Mouse (Mus musculus): Measurements from ENCODE around the gene Ash1l. TPM values are rescaled to one million over a fixed set of nuclear protein-coding genes. Genes with fewer than 3 reads are reported as not detected.
"Not testable (repeated sequence)": the region's sequence is repeated elsewhere in the genome, so short reads cannot be mapped to it uniquely, and the experiment has no call there.

Ash1l gene
- total RNA-seq, 1 experiment from 2014 or later, result 47.5 TPM

DNA sequence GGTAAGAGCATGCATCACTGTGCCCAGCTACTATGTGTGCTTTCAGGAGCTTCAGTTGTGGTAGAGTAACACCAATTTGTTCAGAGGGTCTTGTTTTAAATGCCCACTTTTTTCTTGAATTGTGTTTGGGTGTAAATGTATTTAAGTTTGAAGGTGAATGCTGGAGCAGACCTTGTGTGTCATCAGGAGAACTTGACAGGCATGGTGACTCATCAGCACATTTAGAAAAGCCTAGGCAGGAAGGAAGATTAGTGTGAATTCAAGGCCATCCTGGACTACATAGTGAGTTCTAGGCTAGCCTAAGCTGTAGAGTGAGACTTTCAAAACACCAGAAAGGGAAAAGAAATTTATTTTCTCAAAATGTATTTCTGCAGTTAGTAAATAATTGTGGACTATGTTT lies 3.3 kb downstream of the Ash1l start:
- no peak for DNase-seq

DNA sequence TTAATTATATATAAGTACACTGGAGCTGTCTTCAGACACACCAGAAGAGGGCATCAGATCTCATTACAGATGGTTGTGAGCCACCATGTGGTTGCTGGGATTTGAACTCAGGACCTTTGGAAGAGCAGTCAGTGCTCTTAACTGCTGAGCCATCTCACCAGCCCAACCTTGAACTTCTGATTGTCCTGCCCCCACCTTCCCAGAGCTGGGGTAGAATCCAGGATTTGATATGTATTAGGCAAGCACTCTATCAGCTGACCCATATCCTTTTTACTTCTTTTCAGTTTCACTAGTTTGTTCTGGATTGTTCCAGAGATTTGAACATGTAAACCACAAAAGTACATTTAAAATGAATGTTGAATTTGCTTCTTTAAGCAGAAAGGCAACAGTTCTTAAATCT lies 12.8 kb downstream of the Ash1l start:
- DNase-seq, result not testable (repeated sequence)

DNA sequence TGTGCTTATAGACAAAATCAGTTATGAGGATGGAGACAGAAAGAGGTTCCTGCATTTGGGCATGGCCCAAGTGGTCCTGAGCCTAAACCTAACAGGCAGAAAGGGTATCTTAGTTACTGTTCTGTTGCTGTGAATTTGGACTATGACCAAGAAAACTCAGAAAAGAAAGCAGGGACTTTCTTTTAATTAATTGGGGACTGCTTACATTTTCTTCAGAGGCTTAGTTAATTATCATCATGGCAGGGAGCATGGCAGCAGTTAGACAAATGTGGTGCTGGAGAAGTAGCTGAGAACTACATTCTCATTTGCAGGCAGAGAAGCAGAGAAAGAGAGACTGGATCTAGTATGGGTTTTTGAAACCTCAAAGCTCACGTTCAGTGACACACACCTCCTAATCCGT lies 24.6 kb downstream of the Ash1l start:
- DNase-seq, result no peak

DNA sequence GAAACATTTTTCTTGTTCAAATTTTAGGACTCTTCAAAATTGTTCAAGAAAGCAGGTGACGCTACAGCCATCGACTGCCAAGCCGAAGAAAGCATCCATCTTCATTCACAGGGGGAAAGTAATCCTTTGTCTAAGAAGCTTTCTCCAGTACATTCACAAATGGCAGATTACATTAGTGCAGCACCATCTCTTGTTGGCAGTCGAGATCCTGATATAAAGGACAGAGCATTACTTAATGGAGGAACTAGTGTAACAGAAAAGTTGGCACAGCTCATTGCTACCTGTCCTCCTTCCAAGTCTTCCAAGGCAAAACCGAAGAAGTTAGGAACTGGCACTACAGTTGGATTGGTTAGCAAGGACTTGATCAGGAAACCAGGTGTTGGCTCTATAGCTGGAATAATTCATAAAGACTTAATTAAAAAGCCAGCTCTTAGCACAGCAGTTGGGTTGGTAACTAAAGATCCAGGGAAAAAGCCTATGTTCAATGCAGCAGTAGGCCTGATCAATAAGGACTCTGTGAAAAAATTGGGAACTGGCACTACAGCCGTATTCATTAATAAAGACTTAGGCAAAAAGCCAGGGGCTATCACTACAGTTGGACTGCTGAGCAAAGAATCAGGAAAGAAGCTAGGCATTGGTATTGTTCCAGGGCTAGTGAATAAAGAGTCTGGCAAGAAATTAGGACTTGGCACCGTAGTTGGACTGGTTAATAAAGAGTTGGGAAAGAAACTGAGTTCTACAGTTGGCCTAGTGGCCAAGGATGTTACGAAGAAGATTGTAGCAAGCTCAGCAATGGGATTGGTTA lies 31.0 kb downstream of the Ash1l start:
- DNase-seq, result peak; percentile 18

DNA sequence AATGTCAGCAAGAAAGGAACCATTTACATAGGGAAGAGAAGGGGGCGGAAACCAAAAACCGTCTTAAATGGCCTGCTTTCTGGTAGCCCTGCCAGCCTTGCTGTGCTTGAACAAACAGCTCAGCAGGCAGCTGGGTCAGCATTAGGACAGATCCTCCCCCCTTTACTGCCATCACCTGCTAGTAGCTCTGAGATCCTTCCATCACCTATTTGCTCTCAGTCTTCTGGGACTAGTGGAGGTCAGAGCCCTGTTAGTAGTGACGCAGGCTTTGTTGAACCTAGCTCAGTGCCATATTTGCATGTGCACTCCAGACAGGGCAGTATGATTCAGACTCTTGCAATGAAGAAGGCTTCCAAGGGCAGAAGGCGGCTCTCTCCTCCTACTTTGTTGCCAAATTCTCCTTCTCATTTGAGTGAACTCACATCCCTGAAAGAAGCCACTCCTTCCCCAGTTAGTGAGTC lies 33.5 kb downstream of the Ash1l start:
- DNase-seq, result peak; percentile 56

DNA sequence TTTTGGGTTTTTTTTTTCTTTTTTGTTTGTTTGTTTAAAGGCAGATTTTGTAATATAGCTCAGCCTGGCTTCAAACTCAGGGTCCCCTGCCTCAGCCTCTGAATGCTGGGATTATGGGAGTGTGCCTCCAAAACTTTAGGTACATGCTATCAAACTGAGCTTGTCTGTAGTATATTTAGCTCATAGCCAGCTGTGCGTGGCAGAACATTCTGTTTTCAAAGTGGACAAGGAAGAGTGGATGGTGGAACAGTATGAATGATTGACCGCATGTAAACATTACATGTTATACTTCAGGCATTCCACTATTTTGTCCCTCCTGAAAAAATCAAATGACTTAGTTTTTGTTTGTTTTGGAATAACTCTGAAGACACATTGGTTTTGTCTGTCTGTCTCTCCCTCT lies 42.4 kb downstream of the Ash1l start:
- DNase-seq, result no peak

DNA sequence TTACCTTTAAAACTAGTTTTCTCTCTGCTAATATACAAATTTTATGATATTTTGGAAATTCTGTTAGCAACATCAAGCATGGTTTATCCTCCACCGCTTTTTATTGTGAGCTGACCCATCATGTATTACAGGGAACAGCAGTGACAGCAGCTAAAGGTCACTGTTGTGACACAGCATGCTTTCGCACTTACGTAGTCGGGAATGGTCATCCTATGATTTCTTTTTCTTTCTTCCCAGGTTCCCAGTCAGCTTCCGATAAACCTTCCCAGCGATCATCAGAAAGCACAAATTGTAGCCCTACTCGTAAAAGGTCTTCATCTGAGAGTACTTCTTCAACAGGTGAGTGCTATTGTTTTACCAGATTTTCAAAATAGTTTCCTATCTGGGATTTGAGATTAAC lies 51.1 kb downstream of the Ash1l start:
- peak; percentile 40 for DNase-seq

DNA sequence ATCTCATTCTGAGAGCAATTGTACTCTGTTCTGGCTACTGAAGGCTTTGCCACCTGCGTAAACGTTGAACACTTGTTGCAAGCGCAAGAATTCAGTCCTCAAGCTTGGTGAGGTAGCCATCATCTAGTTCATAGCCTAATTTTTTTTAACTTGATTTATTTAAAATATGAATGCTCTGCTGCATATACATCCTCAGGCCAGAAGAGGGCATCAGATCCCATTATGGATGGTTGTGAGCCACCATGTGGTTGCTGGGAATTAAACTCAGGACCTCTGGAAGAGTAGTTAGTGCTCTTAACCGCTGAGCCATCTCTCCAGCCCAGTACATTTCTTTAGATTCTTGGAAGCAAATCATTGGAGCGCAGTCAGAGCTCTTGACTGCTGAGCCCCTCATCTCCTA lies 80.5 kb downstream of the Ash1l start:
- peak; percentile 14 for DNase-seq

DNA sequence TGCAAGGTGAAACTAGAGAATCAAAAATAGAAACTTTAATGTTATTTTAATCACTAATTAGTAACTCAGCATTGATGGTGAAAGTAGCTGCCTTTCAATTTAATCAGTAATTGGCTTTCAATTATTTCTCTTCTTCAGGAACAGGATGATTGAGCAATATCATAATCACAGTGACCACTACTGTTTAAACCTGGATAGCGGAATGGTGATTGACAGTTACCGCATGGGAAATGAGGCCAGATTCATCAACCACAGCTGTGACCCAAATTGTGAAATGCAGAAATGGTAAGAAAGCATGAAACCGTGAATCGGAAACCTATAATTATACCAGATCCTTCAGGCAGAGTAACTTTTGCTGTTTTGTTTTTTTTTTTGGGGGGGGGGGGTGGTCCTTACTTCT lies 92.9 kb downstream of the Ash1l start:
- no peak for DNase-seq

DNA sequence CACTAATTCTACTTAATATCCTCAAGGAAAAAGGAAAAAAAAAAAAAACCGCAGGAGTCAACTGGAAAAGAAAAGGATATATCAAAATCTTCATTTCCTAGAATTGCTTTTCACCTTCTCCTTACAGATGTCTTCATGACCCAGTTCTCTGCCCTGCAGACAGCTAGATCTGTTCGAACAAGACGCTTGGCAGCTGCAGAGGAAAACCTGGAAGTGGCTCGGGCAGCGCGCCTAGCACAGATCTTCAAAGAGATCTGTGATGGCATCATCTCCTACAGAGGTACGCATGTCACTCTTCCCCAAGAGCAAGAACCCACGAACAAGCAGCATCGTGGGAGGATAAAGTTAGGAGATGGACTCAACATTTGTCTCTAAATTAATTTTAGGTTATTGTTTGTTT lies 107.9 kb downstream of the Ash1l start:
- DNase-seq, result no peak

DNA sequence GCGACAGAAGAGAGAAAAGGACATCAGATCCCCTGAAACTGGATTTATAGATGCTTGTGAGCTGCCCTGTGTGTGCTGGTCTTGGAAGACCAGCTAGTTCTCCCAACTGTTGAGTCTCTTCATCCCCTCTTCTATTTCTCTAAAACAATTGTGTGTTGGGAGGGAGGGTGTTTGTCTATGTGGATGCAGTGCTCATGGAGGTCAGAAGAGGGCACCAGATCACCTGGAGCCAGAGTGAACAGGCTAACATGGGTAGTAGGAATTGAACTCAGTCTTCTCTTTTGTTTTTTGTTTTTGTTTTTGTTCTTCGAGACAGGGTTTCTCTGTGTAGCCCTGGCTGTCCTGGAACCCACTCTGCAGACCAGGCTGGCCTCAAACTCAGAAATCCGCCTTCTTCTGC lies 108.4 kb downstream of the Ash1l start:
- peak; percentile 45 for DNase-seq

DNA sequence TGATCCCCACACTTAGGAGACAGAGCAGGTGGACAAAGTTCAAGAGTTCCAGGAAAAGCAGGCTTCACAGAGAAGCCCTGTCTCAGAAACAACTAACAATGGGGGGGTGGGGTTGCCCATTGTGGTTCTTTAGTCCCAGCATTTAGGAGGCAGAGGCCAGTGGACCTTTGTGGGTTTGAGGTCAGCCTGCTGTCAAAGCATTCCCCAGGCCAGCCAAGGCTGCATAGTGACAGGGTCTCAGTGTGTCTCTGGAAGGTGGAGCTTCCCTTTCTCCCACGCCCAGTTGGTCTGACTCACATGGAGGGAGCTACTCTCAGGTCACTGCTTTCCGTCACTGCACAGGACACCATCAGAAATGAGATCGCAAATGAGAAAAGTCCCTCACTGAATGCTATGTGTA lies 111.3 kb downstream of the Ash1l start:
- no peak for DNase-seq

DNA sequence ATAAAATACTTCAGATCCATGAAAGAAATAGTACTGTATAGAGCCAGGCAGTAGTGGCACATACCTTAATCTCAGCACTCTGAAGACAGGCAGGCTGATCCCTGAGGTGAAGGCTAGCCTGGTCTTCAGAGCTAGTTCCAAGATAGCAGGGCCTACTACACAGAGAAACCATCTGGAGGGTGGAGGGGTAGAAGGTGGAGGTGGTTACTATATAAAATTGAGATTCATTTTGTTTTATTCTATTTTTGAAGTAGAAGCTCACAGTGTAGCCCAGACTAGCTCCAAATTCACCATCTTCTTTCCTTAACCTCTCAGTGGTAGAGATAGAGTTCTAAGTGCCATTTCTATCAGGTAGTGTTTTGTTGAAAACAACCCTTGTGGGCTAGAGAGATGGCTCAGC lies 116.8 kb downstream of the Ash1l start:
- no peak for DNase-seq

DNA sequence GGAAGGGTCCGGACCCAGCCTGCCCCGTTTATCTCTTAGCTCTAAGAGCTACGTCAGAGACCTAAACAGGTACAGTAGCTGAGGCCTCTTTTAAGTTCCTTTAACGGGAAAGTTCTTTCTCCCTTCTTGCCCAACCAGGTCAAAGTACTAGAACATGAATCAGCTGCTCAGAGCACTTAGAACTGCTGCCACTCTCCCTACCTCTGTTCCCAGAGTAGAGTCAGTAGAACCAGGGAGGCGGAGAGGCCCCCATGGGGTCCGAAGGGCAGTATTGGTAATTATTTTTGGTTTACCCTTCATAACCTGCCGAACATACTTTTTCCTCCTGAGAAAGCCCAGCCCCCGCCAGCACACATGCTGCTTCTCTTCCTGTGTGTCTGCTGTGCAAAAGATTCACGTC lies 127.0 kb downstream of the Ash1l start:
- DNase-seq, result no peak

DNA sequence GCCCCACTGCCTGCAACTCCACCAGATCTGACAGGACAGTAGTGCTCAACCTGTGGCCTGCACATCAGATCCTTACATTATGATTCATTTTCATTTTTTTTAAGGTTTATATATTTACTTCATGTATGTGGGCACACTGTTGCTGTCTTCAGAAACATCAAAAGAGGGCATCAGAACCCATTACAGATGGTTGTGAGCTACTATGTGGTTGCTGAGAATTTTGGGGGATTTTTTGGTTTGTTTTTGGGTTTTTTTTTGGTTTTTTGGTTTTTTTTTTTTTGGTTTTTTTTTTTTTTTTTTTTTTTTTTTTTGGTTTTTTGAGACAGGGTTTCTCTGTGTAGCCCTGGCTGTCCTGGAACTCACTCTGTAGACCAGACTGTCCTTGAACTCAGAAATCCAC lies 131.9 kb downstream of the Ash1l start:
- DNase-seq, result not testable (repeated sequence)

DNA sequence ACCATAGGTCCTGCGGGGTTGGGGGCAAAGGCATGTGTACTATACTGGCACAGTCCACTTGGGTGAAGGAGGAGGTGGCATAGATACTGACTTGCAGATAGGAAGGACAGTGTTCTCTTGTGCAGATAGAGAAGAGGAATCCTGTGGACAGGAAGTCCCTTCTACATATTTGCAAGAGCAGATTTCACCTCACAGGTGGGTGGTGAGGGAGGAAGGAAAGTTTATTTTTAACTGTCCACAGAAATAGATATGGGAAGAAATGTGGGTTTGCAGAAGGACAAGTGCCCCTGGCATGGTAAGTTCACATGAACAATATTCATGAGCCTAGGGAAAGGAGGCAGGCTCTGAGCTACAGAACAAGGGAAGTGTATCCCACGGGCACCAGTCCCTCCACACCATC lies 133.7 kb downstream of the Ash1l start:
- no peak for DNase-seq

DNA sequence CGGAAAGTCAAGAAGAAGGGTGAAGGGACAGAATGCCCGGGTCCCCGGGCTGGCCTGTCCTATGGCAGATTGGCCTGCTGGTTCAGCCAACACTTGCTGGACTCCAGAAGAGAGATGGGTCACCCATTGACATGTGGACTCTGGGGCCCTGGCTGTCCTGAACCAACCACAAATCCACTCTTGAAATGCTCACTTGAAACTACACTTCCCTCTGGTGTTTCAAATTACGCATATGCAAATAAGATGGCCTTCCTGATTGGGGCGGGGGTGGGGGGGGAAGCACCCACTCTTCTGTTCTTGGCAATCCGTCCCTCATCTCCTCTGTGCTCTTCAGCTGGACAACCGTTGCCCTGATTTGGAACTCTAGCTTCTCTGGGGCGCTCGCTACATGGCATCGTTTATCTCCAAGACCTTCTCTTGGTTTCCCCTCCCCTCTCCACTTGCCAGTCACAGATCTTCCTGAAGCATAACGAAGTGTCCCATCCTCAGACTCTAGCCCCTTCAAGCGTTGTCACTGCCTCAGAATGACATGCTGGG lies 134.3 kb downstream of the Ash1l start:
- DNase-seq, result no peak

DNA sequence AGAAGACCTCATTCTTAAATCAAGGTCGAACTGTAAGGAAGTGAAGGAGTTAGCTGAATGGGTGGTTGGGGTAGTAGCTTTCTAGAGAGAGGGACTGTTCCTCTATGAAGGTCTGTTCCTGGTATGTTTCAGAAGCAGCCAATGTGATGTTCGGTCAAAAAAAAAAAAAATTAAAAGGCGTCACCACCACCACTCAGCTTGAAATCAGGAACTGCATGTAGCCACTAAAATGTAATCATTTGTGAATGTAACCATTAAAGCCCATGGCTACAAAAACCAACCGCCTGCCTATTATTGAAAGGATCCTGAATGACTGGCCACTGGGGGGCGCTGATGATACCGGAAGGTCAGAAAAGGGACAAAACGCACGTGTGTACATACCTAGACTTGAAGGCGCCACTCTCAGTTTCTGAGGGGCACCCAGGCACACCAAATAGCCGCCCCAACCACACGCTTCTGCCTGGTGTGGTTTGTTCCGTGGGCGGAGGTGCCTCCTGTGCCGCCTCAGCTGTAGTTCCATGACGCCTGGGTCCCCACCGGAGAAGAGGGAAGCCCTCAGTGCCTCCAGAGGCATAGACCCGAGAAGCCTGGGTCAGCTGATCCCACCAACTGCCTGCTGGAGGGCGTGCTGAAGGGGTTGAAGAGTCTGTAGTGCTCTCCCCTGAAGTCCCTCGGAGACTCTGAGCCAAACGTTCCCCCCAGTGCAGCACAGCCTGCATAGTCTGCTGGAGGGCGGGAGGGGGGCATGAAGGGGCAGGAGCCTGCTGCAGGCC lies 137.1 kb downstream of the Ash1l start:
- DNase-seq, result peak; percentile 91

DNA sequence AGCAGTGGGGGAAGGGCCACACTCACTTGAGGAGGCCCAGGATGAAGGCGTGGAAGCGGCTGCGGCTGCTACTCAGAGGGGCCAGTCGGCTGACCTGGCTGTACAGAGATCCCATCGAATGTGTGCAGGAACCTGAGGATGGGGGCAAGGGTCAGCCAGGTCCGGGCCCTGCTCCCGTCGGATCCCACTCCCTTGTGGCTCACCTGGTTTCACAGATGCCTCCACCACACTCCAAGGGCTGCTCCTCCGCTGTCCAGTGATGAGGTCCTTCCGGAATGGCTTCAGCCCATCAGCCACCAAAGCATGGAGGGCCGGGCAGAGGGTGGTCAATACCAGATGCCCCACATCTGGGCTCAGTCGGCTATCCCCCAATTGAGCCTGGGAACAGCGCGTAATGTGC lies 138.6 kb downstream of the Ash1l start:
- DNase-seq, result peak; percentile 13

DNA sequence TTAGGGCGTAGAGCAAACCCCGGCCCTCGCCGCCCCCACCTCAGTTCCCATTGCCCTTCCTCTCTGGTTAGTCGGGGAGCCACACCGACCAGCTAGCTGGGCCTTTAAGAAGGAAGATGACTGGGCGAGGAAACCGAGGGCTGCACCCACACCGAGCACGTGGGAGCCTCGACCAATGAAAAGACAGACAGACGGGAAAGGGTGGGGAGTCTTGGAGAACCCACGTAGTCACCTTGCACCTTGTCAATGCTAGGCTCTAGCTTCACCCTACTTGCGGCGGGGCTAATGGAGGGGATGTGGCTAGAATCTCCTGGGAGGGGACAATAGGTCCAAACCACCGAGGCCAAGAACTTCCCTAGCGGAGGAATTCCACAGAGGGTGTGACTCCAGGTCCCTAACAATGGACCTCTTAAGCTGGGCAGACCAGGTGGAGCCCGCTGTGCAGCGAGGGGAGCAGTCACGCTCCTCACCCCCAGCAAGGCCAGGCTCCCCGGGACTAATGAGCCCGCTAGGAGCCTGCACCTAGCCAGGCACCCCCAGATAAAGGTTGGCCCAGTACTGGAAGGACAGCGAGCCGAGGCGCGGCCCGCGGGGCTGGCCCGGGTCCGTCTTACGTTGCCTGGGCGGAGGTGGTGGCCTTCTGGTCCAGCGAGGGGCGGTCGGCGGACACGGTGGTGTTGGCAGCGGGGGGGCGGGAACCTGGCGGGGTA lies 139.6 kb downstream of the Ash1l start:
- DNase-seq, result peak; percentile 91

DNA sequence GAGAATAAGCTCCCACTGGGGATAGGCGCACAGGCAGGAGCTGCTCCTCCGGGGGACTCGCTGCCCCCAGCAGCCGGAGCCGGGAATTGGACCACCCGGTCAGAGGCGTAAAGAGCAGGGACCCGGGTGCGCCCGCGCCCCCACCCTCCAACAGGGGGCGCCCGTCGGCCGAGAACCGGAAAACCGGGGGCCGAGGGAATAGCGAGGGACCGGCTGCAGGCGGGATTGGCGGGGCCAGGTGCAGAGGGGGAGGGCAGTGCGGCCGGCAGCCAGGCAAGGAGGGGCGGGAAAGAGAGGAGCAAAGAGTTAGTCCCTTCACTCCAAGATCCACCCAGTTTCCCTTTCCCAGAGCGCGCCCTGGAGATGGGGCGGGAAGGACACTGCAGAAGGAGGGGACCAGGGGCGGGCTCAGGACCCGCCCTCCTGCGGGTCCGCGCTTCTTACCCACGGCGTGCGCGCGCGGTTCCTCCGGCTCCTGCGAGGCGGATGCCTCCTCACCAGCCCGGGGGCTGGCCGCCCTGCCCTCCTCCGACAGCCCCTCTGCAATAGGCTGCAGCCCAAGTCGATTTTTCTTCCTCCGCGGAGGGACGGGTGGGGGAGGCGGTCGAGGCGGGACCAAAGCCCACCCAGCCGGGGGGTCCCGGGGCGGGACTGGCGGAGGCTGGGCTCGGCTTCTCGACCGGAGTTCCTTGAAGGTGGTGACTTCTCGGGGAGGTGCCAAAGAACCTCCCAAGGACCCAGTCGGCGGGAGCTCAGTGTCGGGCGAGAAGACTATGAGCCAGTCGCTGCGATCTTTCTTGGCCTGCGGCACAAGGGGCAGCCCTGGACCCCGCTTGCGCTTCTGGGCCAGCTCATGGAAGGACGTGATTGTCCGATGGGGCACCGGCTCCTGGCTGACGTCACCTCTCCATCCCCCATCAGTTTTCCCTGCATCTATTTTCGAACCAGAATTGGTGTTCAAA lies 140.6 kb downstream of the Ash1l start:
- DNase-seq, result peak; percentile 92
